ENCODE assay signal across 8 mouse cellular contexts in genomic region chr3:79809180-79809567, GRCm38 (mm10). TPM values are rescaled to one million over a fixed set of nuclear protein-coding genes. Genes with fewer than 3 reads are reported as not detected.
DNase-seq lines count a peak whose midpoint lies in the region; ATAC-seq and TF ChIP-seq lines count a peak whose summit lies in the region.

No protein-coding gene starts in this region.

- no peak for TF ChIP-seq POLR2A in kidney, adult 2 months (IDR thresholded peaks at IDR 0.05; ENCODE audit: low read depth, low read length)

- DNase-seq in 3T3-L1 (ENCODE audit: low read depth, low spot score) (peak; percentile 82), ES-E14 (ENCODE audit: low read depth, low spot score) (peak; percentile 34)
- peak; percentile 79 to 85 for DNase-seq in cerebellum, postnatal 14 days
- DNase-seq in frontal cortex, postnatal 36 days (ENCODE audit: low spot score in 2 of 2), result peak; percentile 68 to 79
- DNase-seq in kidney, adult 2 months, result peak; percentile 58
- DNase-seq in left cerebral cortex, postnatal 4 days, result peak; percentile 64
- peak; percentile 11 to 22 for DNase-seq in spleen, postnatal 36 days (ENCODE audit: low spot score in 2 of 2)

- intact Hi-C loops in left cerebral cortex, postnatal 4 days (cut with DNase I), result loop anchor here (2.0 kb wide), 1 partner anchor 136 kb away; no protein-coding TSS in a partner anchor

- H3K9me3 ChIP-seq in ES-E14 (ENCODE audit: control insufficient read depth, insufficient read depth, low read depth, low read length), result no peaks in the 10 kb centered on the region
- H3K9me3 ChIP-seq in midbrain, embryonic 13.5 days, result no peaks in the 10 kb centered on the region

- peak; percentile 88 for ATAC-seq in midbrain, embryonic 13.5 days

- no peak overlapping the region for H3K4me2 ChIP-seq in midbrain, embryonic 13.5 days (replicated peaks)

- H3K4me1 ChIP-seq in ES-E14 (ENCODE audit: control insufficient read depth in 2 of 2, insufficient read depth in 2 of 2, low read length in 2 of 2, poor library complexity in 1 of 2), result no peaks in the 10 kb centered on the region
- H3K4me1 ChIP-seq in kidney, adult 2 months (ENCODE audit: control insufficient read depth, insufficient read depth, low read length), result no peaks in the 10 kb centered on the region
- no peaks in the 10 kb centered on the region for H3K4me1 ChIP-seq in midbrain, embryonic 13.5 days (replicated peaks)

- H3K27ac ChIP-seq in ES-E14 (ENCODE audit: insufficient read depth, low read depth, low read length, poor library complexity, severe bottlenecking), result no peak overlapping the region
- no peak overlapping the region for H3K27ac ChIP-seq in kidney, adult 2 months (ENCODE audit: insufficient read depth, low read depth, low read length)
- no peak overlapping the region for H3K27ac ChIP-seq in midbrain, embryonic 13.5 days

- peak; percentile 82 for TF ChIP-seq CTCF in kidney, adult 2 months (conservative IDR thresholded peaks at IDR 0.05; ENCODE audit: insufficient read depth, insufficient read length, low read depth, low read length)

- no peaks in the 10 kb centered on the region for H3K36me3 ChIP-seq in ES-E14 (ENCODE audit: control insufficient read depth, insufficient read depth, low read length, poor library complexity, severe bottlenecking)
- no peaks in the 10 kb centered on the region for H3K36me3 ChIP-seq in kidney, adult 2 months (ENCODE audit: control insufficient read depth, insufficient read depth, low read length)
- H3K36me3 ChIP-seq in midbrain, embryonic 13.5 days, result no peaks in the 10 kb centered on the region

- no peak overlapping the region for H3K4me3 ChIP-seq in ES-E14 (ENCODE audit: insufficient read depth in 1 of 2, low read depth in 1 of 2, low read length in 2 of 2, poor library complexity in 1 of 2, severe bottlenecking in 1 of 2)
- H3K4me3 ChIP-seq in kidney, adult 2 months (ENCODE audit: insufficient read depth, low read depth, low read length), result no peak overlapping the region
- H3K4me3 ChIP-seq in midbrain, embryonic 13.5 days (replicated peaks), result no peak overlapping the region

- 5% methylated on average over 4 of the region's 4 CpGs for WGBS in kidney, adult 2 months
- WGBS in midbrain, embryonic 13.5 days, result 11% methylated on average over 4 of the region's 4 CpGs

- no peaks in the 10 kb centered on the region for H3K27me3 ChIP-seq in kidney, adult 2 months (replicated peaks; ENCODE audit: control insufficient read depth, insufficient read depth, low read length)
- no peaks in the 10 kb centered on the region for H3K27me3 ChIP-seq in midbrain, embryonic 13.5 days

- no peak overlapping the region for H3K9ac ChIP-seq in ES-E14 (ENCODE audit: insufficient read depth, low read depth, low read length, poor library complexity, severe bottlenecking)
- no peak overlapping the region for H3K9ac ChIP-seq in midbrain, embryonic 13.5 days (replicated peaks)

- in situ Hi-C loops in ES-E14 (cut with MboI; ENCODE audit: low sequenced_read_pairs in 2 of 2, unreplicated experiment in 2 of 2), result loop anchor here (10.0 to 25.0 kb wide), 2 partner anchors 134 to 847 kb away; no protein-coding TSS in a partner anchor

TF ChIP-seq in ES-E14, 5 proteins besides CTCF, POLR2A, EP300 and RAD21:
- TF ChIP-seq ZC3H11A (IDR thresholded peaks at IDR 0.05; ENCODE audit: borderline replicate concordance, low read depth, low read length), result peak; percentile 92
- no peak for TF ChIP-seq ZNF384 (IDR thresholded peaks at IDR 0.05; ENCODE audit: low read depth, low read length)

RNA-seq across cellular contexts. Expression of gene Tmem144, which starts 43.4 kb away (rescaled TPM):
- total RNA-seq in ES-E14 (2012; rRNA removed), result 5.4 and 5.9 TPM in 2 replicates
- polyA plus RNA-seq in kidney, adult 2 months (2012; rRNA removed), result 7.1 and 7.4 TPM in 2 replicates
- total RNA-seq in left cerebral cortex, postnatal 4 days (2021), result 1 to 10 TPM; 2.8 to 3.6 TPM
- polyA plus RNA-seq in midbrain, embryonic 13.5 days (2015; fragmentation: Nextera tagmentation; extraction: Ambion mirVana), result 1.3 TPM in 2 replicates

Comparison
In these comparisons a context has a peak if more than half of its experiments do, and no peak if none do; other contexts are left out.
1. DNase-seq: peak in every context shown above with its lines; median percentile 82 in 3T3-L1; 82 in cerebellum, postnatal 14 days; 74 in frontal cortex, postnatal 36 days; 64 in left cerebral cortex, postnatal 4 days; 58 in kidney, adult 2 months; 34 in ES-E14; 16 in spleen, postnatal 36 days.